Mouse (Mus musculus): ENCODE measurements around the gene Crim1.

Crim1 gene

GRCm38 (mm10) chr17:78199626-78200560 is at the start of gene Crim1:
Gene Crim1, plus strand, starts transcription at chr17:78200248.
- peak; percentile 69 for DNase-seq

DNA sequence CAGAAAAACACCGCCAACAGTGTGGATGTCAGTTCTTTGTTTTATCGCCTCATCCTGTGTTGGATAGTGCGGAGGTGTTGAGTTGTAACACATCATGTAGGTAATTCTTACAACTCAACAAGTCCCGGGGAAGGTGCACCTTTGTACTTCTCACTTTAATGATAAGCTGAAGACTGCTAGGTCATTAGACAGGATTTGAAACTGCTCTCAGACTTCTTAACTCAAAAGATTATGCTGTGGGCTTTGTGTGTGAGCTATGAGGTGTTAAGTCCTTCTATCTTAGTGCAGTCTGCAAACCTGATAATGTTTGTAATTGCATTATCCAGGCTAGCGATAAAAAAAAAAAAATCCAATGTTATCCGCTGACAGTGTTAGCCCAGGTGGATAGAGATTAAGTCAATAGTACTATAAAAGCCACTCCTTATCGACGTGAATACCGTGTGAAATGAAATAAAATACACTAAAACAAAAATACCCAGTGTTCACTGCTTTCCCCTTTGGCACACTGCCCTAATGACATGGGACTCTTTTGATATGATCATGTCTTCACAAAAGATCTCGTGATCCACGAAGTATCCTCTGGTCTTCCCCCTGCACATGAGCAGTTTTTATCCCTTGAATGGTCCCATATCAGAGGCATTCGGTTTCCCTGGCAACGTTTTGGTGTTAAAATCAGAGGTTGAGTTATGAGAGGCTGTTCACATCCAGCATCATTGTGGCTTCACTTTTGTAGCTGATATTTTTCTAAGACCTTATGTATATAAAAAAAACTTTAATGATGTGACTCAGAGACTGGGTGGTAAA is 48.4 kb upstream of the Crim1 start:
- no peak for DNase-seq

DNA sequence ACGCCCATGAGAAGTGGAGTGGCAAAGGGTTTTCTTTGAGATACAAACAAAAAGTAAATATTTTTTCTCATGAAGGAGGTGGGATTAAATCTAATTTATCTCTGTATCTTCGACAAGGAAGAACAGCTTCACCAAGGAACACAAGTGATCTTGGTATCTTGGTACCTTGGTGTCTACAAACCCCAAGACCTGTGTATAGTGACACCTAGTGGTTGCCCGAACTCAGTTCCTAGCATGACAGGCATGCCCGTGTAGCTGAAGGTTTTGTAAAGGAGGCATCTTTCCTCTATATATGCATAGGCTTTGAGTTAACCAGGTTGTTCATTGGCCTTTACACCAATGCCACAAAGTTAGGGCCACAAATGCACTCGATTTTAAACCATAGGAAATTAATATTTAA is 36.8 kb upstream of the Crim1 start:
- DNase-seq: peak; percentile 64

DNA sequence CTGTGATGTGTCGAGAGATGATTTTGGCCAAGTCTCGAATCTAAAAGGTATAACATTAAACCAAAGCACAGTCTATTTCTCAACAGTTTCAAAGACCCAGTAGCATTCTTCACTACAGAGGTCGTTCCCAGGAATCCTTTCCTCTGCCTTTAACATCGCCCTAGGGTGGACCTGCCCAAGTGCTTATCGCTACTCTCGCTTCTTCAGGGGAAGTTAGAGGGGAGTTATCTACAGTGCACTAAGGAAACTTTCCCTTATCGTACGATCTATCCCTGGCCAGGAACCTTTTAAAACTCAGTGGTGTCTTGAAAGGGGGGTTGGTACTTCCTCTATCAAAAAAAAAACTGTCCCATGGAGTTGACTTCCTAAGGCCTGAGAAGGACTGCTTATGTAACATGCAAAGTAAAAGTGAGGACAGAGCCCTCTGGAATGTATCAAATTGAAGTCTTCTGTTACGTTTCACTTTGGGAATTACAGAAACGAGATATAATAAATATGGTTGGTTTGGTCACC is 36.3 kb upstream of the Crim1 start:
- no peak for DNase-seq

GRCm38 (mm10) chr17:78165855-78166254 is 34.2 kb upstream of the Crim1 start:
- DNase-seq: no peak

DNA sequence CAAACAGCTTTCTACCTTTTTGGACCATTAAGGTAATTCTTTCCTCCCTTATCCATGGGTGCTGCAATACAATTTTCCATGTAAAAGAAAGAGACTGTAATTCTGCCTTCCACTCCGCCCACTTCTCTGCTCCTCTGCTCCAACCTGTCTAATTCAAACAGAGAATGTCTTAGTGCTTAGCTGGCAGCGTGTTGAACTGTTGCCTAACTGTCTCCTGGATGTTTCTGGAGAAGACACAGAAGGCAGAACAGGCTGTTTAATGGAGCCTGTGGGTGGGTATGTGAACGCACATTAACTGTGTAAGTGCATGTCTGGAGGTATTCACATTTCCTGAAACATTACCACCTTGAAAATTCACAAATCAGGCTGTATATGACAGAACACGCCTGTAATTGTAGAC is 33.5 kb upstream of the Crim1 start:
- DNase-seq: no peak

GRCm38 (mm10) chr17:78172371-78172770 is 27.7 kb upstream of the Crim1 start:
- no peak for DNase-seq

- DNase-seq: no peak
These were observed 19.3 kb upstream of the Crim1 start for GRCm38 (mm10) chr17:78180766-78181165.

DNA sequence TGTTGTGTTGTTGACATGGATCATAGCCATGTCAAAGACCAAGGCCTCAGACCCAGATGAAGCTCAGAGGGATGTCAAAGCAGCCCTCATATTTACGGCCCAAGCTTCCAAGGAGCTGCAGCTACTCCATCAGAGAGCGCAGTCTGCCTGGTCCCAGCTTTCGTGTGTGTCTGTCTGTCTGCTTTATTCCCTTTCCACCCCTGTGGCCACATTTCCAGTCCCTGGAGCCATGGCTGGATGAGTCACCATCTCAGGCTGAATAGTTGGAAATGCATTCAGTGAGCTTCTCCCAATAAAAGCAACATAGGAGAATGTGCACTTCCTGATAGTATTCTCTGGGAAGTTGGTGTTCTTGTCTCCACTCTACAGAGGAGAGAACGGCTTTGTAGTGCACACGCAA is 3.9 kb upstream of the Crim1 start:
- DNase-seq: no peak

- DNase-seq: peak; percentile 40
These were observed 2.9 kb upstream of the Crim1 start for GRCm38 (mm10) chr17:78197111-78197510.

GRCm38 (mm10) chr17:78198140-78198539 is 1.9 kb upstream of the Crim1 start:
- no peak for DNase-seq

- DNase-seq: no peak
These were observed 1.2 kb upstream of the Crim1 start for GRCm38 (mm10) chr17:78198820-78199219.

- DNase-seq: no peak
These were observed 820 bp upstream of the Crim1 start for GRCm38 (mm10) chr17:78199231-78199625.

- DNase-seq: peak; percentile 62
These were observed 643 bp downstream of the Crim1 start for GRCm38 (mm10) chr17:78200561-78201220.

DNA sequence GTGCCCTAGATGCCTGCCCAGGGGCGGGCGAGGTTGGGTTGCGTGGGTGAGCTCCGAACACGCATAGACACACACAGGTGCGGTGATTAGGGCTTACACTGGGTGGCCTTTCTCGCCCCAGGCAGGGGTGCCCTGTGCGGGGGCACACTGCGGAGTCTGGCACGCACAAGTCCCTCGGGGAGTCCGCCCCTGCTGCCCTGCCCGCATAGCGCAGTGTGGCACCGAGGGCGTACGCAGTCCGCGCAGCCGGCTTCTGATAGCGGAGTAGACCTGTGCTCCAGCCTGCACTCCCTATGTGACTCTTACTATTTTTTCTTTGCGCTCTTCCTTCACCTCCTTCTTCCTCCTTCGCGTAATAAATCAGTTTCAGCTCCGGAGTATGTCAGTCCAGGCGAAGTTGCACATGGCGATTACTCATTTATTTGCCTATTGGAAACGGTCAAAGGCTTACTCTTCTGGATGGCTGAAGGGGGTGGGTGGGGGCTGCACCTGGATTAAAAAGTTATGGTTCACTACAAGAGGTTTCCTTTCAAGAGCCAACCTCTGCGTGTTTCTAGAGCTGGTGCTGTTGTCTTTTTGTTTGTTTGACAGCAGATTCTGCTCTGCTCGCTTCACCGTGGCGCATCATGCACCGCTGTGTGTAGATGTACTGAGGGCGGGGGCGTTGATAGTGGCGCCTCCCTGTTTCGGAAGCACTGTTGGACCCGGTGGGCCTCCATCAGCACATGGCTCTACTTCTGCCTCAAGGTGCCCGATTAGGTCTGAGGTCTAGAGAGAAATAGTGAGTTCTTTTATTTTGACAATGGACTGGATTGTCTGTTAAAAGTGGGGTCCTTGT is 1.4 kb downstream of the Crim1 start:
- peak; percentile 38 for DNase-seq

GRCm38 (mm10) chr17:78202221-78202620 is 2.2 kb downstream of the Crim1 start:
- DNase-seq: no peak

DNA sequence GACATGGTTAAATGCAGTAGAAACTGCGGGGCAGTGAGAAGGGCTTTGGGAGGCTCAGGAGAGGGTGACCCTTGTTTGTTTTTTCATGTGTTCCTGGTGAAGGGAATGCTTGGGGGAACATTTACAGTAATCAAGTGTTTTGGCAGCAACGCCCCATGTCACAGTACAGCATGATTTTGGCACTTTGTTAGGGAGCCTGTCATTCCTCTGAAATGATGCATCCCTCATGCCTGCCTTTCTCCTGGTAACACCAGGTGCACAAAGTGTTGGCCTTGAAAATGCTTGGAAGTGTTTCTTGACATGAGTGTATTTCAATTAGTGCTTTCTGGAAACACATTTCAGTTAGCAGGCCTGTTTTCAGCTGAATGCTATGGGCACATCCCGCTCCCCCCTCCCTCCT is 2.7 kb downstream of the Crim1 start:
- no peak for DNase-seq

GRCm38 (mm10) chr17:78203478-78203877 is 3.4 kb downstream of the Crim1 start:
- DNase-seq: no peak

DNA sequence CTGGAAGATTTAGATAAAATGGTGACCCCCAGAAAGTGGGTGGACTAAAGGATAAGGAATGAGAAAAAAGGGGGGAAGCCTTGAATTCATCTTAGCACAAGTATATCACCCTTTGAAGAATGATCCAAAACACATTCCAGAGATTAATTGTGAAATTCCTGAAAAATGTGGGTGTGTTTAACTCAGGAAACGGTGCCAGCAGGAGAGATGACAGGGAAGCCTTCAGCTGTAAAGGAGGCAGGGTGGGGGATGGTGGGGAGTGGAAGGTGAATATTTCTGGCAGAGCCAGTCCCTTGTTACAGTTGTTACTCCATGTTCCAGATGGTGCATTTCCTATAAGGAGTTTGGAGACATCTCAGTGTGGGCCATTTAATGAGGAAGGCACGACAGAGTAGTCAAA is 6.4 kb downstream of the Crim1 start:
- DNase-seq: no peak

- no peak for DNase-seq
These were observed 7.2 kb downstream of the Crim1 start for GRCm38 (mm10) chr17:78207246-78207645.

- no peak for DNase-seq
These were observed 8.8 kb downstream of the Crim1 start for GRCm38 (mm10) chr17:78208805-78209204.

DNA sequence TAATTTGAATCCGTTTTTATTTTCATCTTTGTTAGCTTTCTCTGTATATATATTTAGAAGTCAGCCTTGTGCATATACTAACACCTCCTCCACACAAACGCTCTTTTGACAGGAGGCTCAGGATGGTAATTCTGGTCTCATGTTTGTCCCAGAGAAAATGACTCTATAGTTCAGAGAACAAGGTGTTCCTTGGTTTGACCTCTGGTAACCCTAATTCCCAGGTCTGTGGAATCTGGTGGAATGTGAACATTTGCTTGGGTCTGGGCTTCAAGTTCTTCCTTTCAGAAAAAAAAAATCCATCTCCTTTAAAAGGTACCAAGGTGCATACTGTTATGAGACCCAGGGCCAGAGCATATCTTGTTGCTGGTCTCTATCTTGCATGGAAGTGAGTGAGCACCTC is 9.6 kb downstream of the Crim1 start:
- no peak for DNase-seq

All from thymus, postnatal 25 days (tissue).